Mouse (Mus musculus): ENCODE results near the gene Skint5. TPM values are rescaled to one million over a fixed set of nuclear protein-coding genes. Genes with fewer than 3 reads are reported as not detected.

Skint5 gene
- not detected for polyA plus RNA-seq (2014; fragmentation: Illumina TruSeq; extraction: RNeasy Lipid Tissue Mini Kit (QIAGEN cat#74804); ENCODE audit: low read depth, low replicate concordance)

DNA sequence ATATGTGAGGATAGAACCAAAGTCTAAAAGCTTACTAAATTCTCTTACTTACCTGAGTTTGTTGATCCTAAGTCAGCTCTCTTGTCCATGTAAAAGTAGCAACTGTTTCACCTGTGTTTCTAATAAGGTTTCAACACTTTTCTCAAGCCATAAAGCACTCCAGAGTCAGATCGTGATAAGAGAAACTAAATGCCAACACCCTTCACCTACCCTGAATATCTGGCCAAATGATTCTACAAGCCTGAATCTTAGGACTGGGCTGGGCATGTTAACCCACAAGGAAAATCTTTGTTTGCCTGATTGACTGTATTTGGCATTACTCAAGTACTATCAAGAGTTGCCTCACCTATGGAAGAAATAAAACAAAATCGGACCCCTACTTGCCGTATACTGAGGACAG is at the start of gene Skint5:
Skint5 (minus strand) TSS at position 101 of the 400 bp plus-strand sequence.

Other genes with a start within 250 kb of the Skint5 start
- not detected for gene Skint11, start 163.9 kb upstream of the Skint5 start, polyA plus RNA-seq (2014; fragmentation: Illumina TruSeq; extraction: RNeasy Lipid Tissue Mini Kit (QIAGEN cat#74804); ENCODE audit: low read depth, low replicate concordance)